Mouse (Mus musculus) embryonic facial prominence, embryonic 11.5 days (tissue): ENCODE data around the gene Dusp27. TPM values are rescaled to one million over a fixed set of nuclear protein-coding genes. Genes with fewer than 3 reads are reported as not detected.

Experiments used
- ATAC-seq: fragments of 200-750 bp; cut with Nextera tagmentation; replicated peaks from 2 replicates; pipeline ENCODE4 v1.8.0; 2017; ENCODE audit warnings: low read depth; ENCODE audit not compliant: insufficient number of reproducible peaks, low FRiP score, low TSS enrichment
- DNase-seq: peaks from one replicate; pipeline ENCODE4 v3.0.0-alpha.2; 2015; ENCODE audit warnings: low spot score
- H3K27ac ChIP-seq: fragments of 300-500 bp; sonication (generic); replicated peaks from 2 replicates; pipeline ENCODE4 v1.5.1; 2014; ENCODE audit warnings: mild to moderate bottlenecking, low read depth, low read length, control low read depth
- H3K27me3 ChIP-seq: fragments of 300-500 bp; sonication (generic); 2 replicates; pipeline ENCODE4 v1.6.1; 2014; ENCODE audit warnings: mild to moderate bottlenecking, low read length, moderate library complexity, mixed read lengths; ENCODE audit not compliant: control insufficient read depth, insufficient read depth
- H3K36me3 ChIP-seq: fragments of 300-500 bp; sonication (generic); replicated peaks from 2 replicates; pipeline ENCODE4 v1.6.1; 2014; ENCODE audit warnings: low read depth, mild to moderate bottlenecking, low read length, moderate library complexity, mixed read lengths; ENCODE audit not compliant: control insufficient read depth, insufficient read depth
- H3K4me1 ChIP-seq: fragments of 300-500 bp; sonication (generic); 2 replicates; pipeline ENCODE4 v1.6.1; 2014; ENCODE audit warnings: low read length, mixed read lengths; ENCODE audit not compliant: control insufficient read depth, insufficient read depth
- H3K4me2 ChIP-seq: fragments of 300-500 bp; sonication (generic); 2 replicates; pipeline ENCODE4 v1.6.1; 2014; ENCODE audit warnings: low read depth, mild to moderate bottlenecking, control low read depth, low read length, moderate library complexity
- H3K4me3 ChIP-seq: fragments of 300-500 bp; sonication (generic); 2 replicates; pipeline ENCODE4 v1.5.1; 2014; ENCODE audit warnings: low read depth, low read length, control low read depth
- H3K9ac ChIP-seq: fragments of 300-500 bp; sonication (generic); replicated peaks from 2 replicates; pipeline ENCODE4 v1.6.1; 2014; ENCODE audit warnings: mild to moderate bottlenecking, control low read depth, low read length
- H3K9me3 ChIP-seq: fragments of 300-500 bp; sonication (generic); replicated peaks from 2 replicates; pipeline ENCODE4 v1.6.1; 2016; ENCODE audit warnings: mild to moderate bottlenecking, low read length, inconsistent platforms, mixed read lengths; ENCODE audit not compliant: control insufficient read depth
- WGBS: fragments of 180-500 bp; shearing (Covaris S2); extraction: QIAGEN DNeasy Blood & Tissue Kit; methylation state at CpG from one replicate; pipeline ENCODE4 v1.1.7; 2014; 5-methylcytosine and 5-hydroxymethylcytosine counted together
- polyA plus RNA-seq: library from polyadenylated mRNA; unstranded; fragments of >200 nt; fragmentation: Nextera tagmentation; extraction: Ambion mirVana; gene quantifications from 2 replicates; pipeline ENCODE4 v1.2.1, GENCODE M21; 2014

Gene Dusp27
- polyA plus RNA-seq, 1 experiment from 2014 or later, result 2.2 TPM

DNA sequence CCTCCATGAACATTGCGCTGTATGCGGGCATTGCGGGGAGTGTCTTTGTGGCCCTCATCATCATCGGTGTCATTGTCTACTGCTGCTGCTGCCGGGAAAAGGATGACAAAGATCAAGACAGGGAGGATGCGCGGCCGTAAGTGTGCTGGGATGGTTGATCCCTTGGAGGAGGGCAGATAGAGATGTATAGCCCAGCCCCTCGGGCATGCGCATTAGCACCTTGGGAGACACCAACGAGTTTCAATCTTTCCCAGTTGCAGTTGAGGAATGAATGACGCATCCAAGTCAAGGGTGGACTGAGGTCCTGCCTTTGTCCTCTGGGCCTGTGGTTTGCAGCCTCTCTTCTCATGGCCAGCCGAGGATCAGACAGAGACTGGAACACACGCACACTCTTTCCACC is 36.9 kb upstream of the Dusp27 start:
- ATAC-seq (no peak), DNase-seq (no peak)
- Histone ChIP-seq H3K9me3 (no peaks in the 10 kb centered on the region), H3K27ac (no peak overlapping the region), H3K4me3 (no peak overlapping the region), H3K9ac (no peak overlapping the region), H3K4me2 (no peak overlapping the region), H3K4me1 (no peaks in the 10 kb centered on the region), H3K27me3 (no peaks in the 10 kb centered on the region; the same call in none of the 2 replicates), H3K36me3 (no peaks in the 10 kb centered on the region)
- WGBS, result 93% methylated on average over 14 of the region's 14 CpGs

- DNase-seq (peak; percentile 89), ATAC-seq (peak; percentile 53)
- H3K27me3 ChIP-seq, result no peaks in the 10 kb centered on the region; the same call in none of the 2 replicates
- H3K9ac ChIP-seq, result no peak overlapping the region
- H3K4me1 ChIP-seq, result no peaks in the 10 kb centered on the region
- peak overlapping the region; percentile 29; the same call in 1 of the 2 replicates for H3K4me2 ChIP-seq
- WGBS, result 17% methylated on average over 24 of the region's 24 CpGs
- H3K36me3 ChIP-seq, result no peaks in the 10 kb centered on the region
- H3K4me3 ChIP-seq, result no peak overlapping the region
- no peaks in the 10 kb centered on the region for H3K9me3 ChIP-seq
- no peak overlapping the region for H3K27ac ChIP-seq
Measured at GRCm38 (mm10) chr1:166160569-166161445, 33.1 kb upstream of the Dusp27 start.

DNA sequence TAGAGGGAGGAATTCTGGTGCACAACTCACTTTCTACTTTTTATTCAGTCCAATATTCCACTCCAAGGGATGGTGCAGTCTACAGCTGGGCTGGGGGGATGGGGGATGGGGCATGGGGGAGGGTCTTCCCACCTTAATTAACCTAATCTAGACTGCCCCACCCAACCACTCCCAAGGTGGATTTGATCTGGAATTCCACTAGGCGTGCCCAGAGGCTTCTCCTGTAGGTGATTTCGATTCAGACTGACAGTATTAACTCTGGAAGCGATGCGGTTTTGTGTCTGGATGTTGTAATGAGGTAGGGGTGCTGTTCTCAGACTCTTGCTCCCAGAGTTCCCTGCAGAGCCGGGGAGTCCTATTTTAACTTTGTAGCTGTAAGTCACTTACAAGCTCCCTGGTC is 32.4 kb upstream of the Dusp27 start:
- Histone ChIP-seq H3K9me3 (no peaks in the 10 kb centered on the region), H3K4me2 (no peak overlapping the region), H3K27ac (no peak overlapping the region), H3K27me3 (peaks cover 4% of the 10 kb centered on the region), H3K36me3 (no peaks in the 10 kb centered on the region), H3K4me1 (no peaks in the 10 kb centered on the region), H3K4me3 (no peak overlapping the region), H3K9ac (no peak overlapping the region)
- 58% methylated on average over 5 of the region's 5 CpGs for WGBS
- DNase-seq, result no peak
- ATAC-seq, result no peak

- Histone ChIP-seq H3K27ac (no peak overlapping the region), H3K4me2 (no peak overlapping the region), H3K4me3 (no peak overlapping the region), H3K9me3 (no peaks in the 10 kb centered on the region), H3K36me3 (no peaks in the 10 kb centered on the region), H3K4me1 (no peaks in the 10 kb centered on the region), H3K27me3 (peaks cover 8% of the 10 kb centered on the region), H3K9ac (no peak overlapping the region)
- no peak for ATAC-seq
- no peak for DNase-seq
- 61% methylated on average over 9 of the region's 9 CpGs for WGBS
Measured at GRCm38 (mm10) chr1:166158664-166159063, 30.9 kb upstream of the Dusp27 start.

- Histone ChIP-seq H3K27me3 (peaks cover 8% of the 10 kb centered on the region), H3K4me1 (no peaks in the 10 kb centered on the region), H3K36me3 (no peaks in the 10 kb centered on the region), H3K4me3 (no peak overlapping the region), H3K4me2 (no peak overlapping the region), H3K9me3 (no peaks in the 10 kb centered on the region), H3K27ac (no peak overlapping the region), H3K9ac (no peak overlapping the region)
- ATAC-seq (no peak), DNase-seq (no peak)
- WGBS, result 87% methylated on average over 12 of the region's 12 CpGs
Measured at GRCm38 (mm10) chr1:166157712-166158111, 30.0 kb upstream of the Dusp27 start.

- no peak for ATAC-seq
Measured at GRCm38 (mm10) chr1:166155113-166155494, 27.4 kb upstream of the Dusp27 start.

DNA sequence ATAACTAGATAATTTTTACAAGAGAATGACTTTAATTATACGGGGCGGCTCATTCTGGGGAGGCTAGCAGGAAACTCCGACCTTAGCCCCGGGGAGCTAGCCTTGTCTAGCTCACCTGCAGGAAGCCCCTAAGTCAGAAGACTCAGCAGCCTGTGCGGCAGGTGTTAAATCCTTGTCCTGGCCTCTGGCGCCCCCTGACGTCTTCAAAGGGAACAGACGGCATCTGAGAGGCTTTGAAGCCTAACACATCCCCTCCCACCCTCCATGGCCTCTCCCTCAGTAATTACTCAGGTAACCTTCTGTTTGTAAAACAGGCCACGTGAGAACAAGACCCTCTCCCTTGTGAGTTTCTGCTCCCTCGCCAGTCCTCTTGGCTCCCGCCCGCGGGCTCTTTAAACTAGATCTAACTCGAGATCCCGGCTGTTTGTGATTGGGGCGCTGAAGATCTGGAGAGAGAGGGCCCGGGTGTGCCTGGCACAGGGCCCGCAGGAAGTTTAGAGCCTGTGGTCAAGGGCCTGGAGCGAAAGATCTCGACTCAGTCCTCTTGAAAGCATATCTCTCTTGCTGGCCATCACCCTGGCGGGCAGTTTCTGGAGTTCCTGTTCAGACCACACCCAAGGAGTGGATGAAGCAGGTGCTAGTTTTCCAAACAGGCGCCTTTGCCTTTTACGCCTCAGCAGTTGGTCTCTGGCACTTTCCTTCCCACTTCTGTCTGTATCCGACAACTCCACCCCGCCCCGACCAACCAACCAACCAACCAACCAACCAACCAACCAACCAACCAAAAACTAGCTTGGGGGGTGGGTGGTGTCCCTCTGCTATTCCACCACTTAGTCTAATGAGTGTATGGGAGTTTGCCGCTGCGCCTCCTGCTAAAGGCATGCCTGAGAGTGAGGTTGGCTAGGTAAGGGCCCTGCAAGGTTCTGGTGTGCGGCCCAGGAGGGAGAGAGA is 26.7 kb upstream of the Dusp27 start:
- Histone ChIP-seq H3K36me3 (no peaks in the 10 kb centered on the region), H3K27me3 (peaks cover 8% of the 10 kb centered on the region), H3K4me3 (no peak overlapping the region), H3K9ac (no peak overlapping the region), H3K4me1 (no peaks in the 10 kb centered on the region), H3K27ac (no peak overlapping the region), H3K4me2 (peak overlapping the region; percentile 0), H3K9me3 (no peaks in the 10 kb centered on the region)
- WGBS, result 17% methylated on average over 29 of the region's 29 CpGs
- ATAC-seq (no peak), DNase-seq (peak; percentile 84)

More at GRCm38 (mm10) chr1:166155113-166155494, 27.4 kb upstream of the Dusp27 start:
- no peak overlapping the region for H3K4me2 ChIP-seq
- no peak overlapping the region for H3K27ac ChIP-seq
- no peaks in the 10 kb centered on the region for H3K4me1 ChIP-seq
- H3K9ac ChIP-seq, result no peak overlapping the region
- WGBS, result 60% methylated on average over 10 of the region's 10 CpGs
- peaks cover 8% of the 10 kb centered on the region for H3K27me3 ChIP-seq
- no peaks in the 10 kb centered on the region for H3K9me3 ChIP-seq
- no peak for DNase-seq
- no peaks in the 10 kb centered on the region for H3K36me3 ChIP-seq
- no peak overlapping the region for H3K4me3 ChIP-seq
